Mouse (Mus musculus) embryonic facial prominence, embryonic 11.5 days (tissue): Measurements from ENCODE around the gene Sult1a1. TPM values are rescaled to one million over a fixed set of nuclear protein-coding genes. Genes with fewer than 3 reads are reported as not detected.
A peak's percentile ranks its signal among the peaks of the same experiment; 100 is the strongest.
"Not testable (repeated sequence)": the region's sequence is repeated elsewhere in the genome, so short reads cannot be mapped to it uniquely, and the experiment has no call there.

Experiments used
- ATAC-seq: fragments of 200-750 bp; cut with Nextera tagmentation; replicated peaks from 2 replicates; pipeline ENCODE4 v1.8.0; 2017; ENCODE audit warnings: low read depth; ENCODE audit not compliant: insufficient number of reproducible peaks, low FRiP score, low TSS enrichment
- DNase-seq: peaks from one replicate; pipeline ENCODE4 v3.0.0-alpha.2; 2015; ENCODE audit warnings: low spot score
- H3K27ac ChIP-seq: fragments of 300-500 bp; sonication (generic); replicated peaks from 2 replicates; pipeline ENCODE4 v1.5.1; 2014; ENCODE audit warnings: mild to moderate bottlenecking, low read depth, low read length, control low read depth
- H3K27me3 ChIP-seq: fragments of 300-500 bp; sonication (generic); 2 replicates; pipeline ENCODE4 v1.6.1; 2014; ENCODE audit warnings: mild to moderate bottlenecking, low read length, moderate library complexity, mixed read lengths; ENCODE audit not compliant: control insufficient read depth, insufficient read depth
- H3K36me3 ChIP-seq: fragments of 300-500 bp; sonication (generic); replicated peaks from 2 replicates; pipeline ENCODE4 v1.6.1; 2014; ENCODE audit warnings: low read depth, mild to moderate bottlenecking, low read length, moderate library complexity, mixed read lengths; ENCODE audit not compliant: control insufficient read depth, insufficient read depth
- H3K4me1 ChIP-seq: fragments of 300-500 bp; sonication (generic); 2 replicates; pipeline ENCODE4 v1.6.1; 2014; ENCODE audit warnings: low read length, mixed read lengths; ENCODE audit not compliant: control insufficient read depth, insufficient read depth
- H3K4me2 ChIP-seq: fragments of 300-500 bp; sonication (generic); 2 replicates; pipeline ENCODE4 v1.6.1; 2014; ENCODE audit warnings: low read depth, mild to moderate bottlenecking, control low read depth, low read length, moderate library complexity
- H3K4me3 ChIP-seq: fragments of 300-500 bp; sonication (generic); 2 replicates; pipeline ENCODE4 v1.5.1; 2014; ENCODE audit warnings: low read depth, low read length, control low read depth
- H3K9ac ChIP-seq: fragments of 300-500 bp; sonication (generic); replicated peaks from 2 replicates; pipeline ENCODE4 v1.6.1; 2014; ENCODE audit warnings: mild to moderate bottlenecking, control low read depth, low read length
- H3K9me3 ChIP-seq: fragments of 300-500 bp; sonication (generic); replicated peaks from 2 replicates; pipeline ENCODE4 v1.6.1; 2016; ENCODE audit warnings: mild to moderate bottlenecking, low read length, inconsistent platforms, mixed read lengths; ENCODE audit not compliant: control insufficient read depth
- WGBS: fragments of 180-500 bp; shearing (Covaris S2); extraction: QIAGEN DNeasy Blood & Tissue Kit; methylation state at CpG from one replicate; pipeline ENCODE4 v1.1.7; 2014; 5-methylcytosine and 5-hydroxymethylcytosine counted together
- polyA plus RNA-seq: library from polyadenylated mRNA; unstranded; fragments of >200 nt; fragmentation: Nextera tagmentation; extraction: Ambion mirVana; gene quantifications from 2 replicates; pipeline ENCODE4 v1.2.1, GENCODE M21; 2014

Sult1a1 gene
- polyA plus RNA-seq, 1 experiment from 2014 or later = 0.15 TPM

DNA sequence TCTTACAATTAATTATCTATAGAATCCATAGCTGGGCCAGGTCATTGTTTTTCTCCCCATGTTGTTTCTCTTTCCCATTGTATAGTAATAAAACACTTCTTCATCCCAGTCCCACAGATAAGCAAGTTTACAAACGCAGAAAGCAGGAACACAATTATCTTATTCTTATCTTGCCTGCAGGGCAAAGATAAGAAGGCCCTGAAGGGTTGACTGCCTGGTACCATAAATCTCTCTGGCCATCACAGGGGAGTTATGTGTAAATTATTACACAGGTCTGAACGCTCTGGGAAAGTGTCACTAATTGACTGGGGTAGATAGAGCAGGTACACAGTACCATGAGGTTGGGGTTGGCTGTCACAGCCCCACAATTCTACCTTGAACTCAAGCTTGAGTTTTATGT lies 25.4 kb downstream of the Sult1a1 start:
- Histone ChIP-seq H3K9me3 (no peaks in the 10 kb centered on the region), H3K9ac (no peak overlapping the region), H3K27ac (no peak overlapping the region), H3K27me3 (no peaks in the 10 kb centered on the region), H3K4me3 (no peak overlapping the region), H3K4me1 (no peaks in the 10 kb centered on the region), H3K4me2 (no peak overlapping the region), H3K36me3 (no peaks in the 10 kb centered on the region)
- 88% methylated on average over 2 of the region's 2 CpGs for WGBS
- ATAC-seq = no peak
- DNase-seq = no peak

DNA sequence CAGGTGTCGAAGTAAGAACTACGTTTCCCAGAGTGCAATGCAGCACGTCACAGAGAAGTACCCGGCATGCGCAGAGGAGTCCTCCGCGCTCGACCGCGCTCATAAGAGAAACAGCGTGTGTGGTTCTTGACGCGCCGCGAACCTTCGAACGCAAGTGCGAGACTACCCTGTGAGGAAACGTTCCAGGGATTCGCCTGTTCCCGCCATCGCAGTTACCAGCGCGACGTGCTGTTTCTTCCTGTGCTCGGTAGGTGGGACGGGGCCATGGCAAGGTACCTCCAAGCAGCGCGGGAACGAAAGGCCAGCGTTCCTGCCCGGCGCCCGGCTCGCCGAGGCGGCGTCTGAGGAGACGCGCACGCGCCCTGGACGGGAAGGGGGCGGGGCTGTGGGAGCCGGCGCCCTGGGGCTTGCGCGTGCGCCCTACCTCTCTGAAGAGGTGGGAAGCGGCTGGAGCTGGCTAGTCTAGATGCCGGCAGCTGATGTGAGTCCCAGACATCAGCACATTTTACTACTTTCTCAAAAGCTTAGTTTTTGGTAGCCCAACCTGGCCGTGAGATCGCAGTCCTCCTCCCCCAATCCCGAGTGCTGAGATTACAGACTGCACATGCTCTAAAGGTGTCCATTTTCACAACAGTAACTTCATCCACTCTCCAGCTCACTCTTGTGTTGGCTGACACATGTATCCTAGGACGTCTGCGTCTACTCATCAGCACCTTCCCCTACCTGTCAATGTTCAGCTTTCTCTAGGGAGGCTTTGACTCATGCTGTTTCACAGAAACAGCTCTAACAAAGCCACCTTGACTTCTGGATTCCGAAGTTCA lies 26.8 kb downstream of the Sult1a1 start, which contains the start of gene Sgf29:
TSS of gene Sgf29 (plus strand) at position 79 of the 821 bp plus-strand sequence.
- H3K4me2 ChIP-seq = peak within 1 kb of the TSS; percentile 49
- H3K9ac ChIP-seq = peak within 1 kb of the TSS; percentile 81
- H3K36me3 ChIP-seq = no peaks in the 10 kb centered on the region
- no peaks in the 10 kb centered on the region for H3K9me3 ChIP-seq
- H3K4me3 ChIP-seq = peak within 1 kb of the TSS; percentile 63
- peak; percentile 95 for ATAC-seq
- WGBS = 1% methylated on average over 57 of the region's 57 CpGs
- peak; percentile 95 for DNase-seq
- H3K27me3 ChIP-seq = no peaks in the 10 kb centered on the region
- H3K4me1 ChIP-seq = no peaks in the 10 kb centered on the region
- H3K27ac ChIP-seq = peak within 1 kb of the TSS; percentile 80

DNA sequence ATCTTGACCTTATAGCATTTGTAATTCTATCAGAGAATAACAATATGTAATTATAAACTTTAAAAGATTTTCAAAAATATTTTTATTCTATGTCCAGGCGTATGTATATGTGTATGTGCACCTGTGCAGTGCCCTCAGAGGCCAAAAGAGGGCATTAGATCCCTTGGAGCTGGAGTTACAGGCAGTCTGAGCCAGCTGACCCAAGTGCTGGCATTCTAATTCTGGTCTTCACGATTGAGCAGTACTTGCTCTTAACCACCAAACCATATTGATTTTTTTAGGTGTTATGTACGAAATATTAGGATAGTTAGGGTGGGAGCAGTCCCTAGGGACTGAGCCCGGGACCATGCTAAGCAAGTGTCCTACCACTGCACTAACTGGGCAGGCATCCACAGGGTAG lies 27.7 kb downstream of the Sult1a1 start:
- DNase-seq (no peak), ATAC-seq (no peak)
- H3K27ac ChIP-seq = no peak overlapping the region
- 81% methylated on average over 4 of the region's 4 CpGs for WGBS
- no peak overlapping the region for H3K4me2 ChIP-seq
- no peak overlapping the region for H3K9ac ChIP-seq
- H3K4me3 ChIP-seq = 0 out of 2 replicates have a peak overlapping the region, but pooled peaks have one; percentile 63
- no peaks in the 10 kb centered on the region for H3K9me3 ChIP-seq
- H3K4me1 ChIP-seq = no peaks in the 10 kb centered on the region
- no peaks in the 10 kb centered on the region for H3K36me3 ChIP-seq
- no peaks in the 10 kb centered on the region for H3K27me3 ChIP-seq

GRCm38 (mm10) chr7:126645708-126646107 lies 30.5 kb downstream of the Sult1a1 start:
- 34% methylated on average over 5 of the region's 5 CpGs for WGBS
- no peak overlapping the region for H3K4me3 ChIP-seq
- DNase-seq (no peak), ATAC-seq (no peak)
- H3K9ac ChIP-seq = no peak overlapping the region
- H3K36me3 ChIP-seq = no peaks in the 10 kb centered on the region
- no peaks in the 10 kb centered on the region for H3K4me1 ChIP-seq
- H3K4me2 ChIP-seq = no peak overlapping the region
- no peaks in the 10 kb centered on the region for H3K27me3 ChIP-seq
- H3K9me3 ChIP-seq = no peaks in the 10 kb centered on the region
- no peak overlapping the region for H3K27ac ChIP-seq

GRCm38 (mm10) chr7:126644914-126645313 lies 31.3 kb downstream of the Sult1a1 start:
- Histone ChIP-seq H3K4me2 (no peak overlapping the region), H3K4me1 (no peaks in the 10 kb centered on the region), H3K27ac (no peak overlapping the region), H3K36me3 (no peaks in the 10 kb centered on the region), H3K4me3 (no peak overlapping the region), H3K27me3 (no peaks in the 10 kb centered on the region), H3K9me3 (no peaks in the 10 kb centered on the region), H3K9ac (no peak overlapping the region)
- ATAC-seq (no peak), DNase-seq (no peak)

- Histone ChIP-seq H3K4me3 (no peak overlapping the region), H3K9me3 (no peaks in the 10 kb centered on the region), H3K27ac (no peak overlapping the region), H3K4me1 (no peaks in the 10 kb centered on the region), H3K36me3 (no peaks in the 10 kb centered on the region), H3K27me3 (no peaks in the 10 kb centered on the region), H3K9ac (no peak overlapping the region), H3K4me2 (no peak overlapping the region)
- DNase-seq = no peak
- whole genome bisulfite sequencing = 63% methylated on average over 3 of the region's 3 CpGs
- ATAC-seq = no peak
These were observed 31.9 kb downstream of the Sult1a1 start for GRCm38 (mm10) chr7:126644345-126644744.

- WGBS = 54% methylated on average over 3 of the region's 3 CpGs
- H3K36me3 ChIP-seq, H3K27ac ChIP-seq, H3K9me3 ChIP-seq, H3K4me1 ChIP-seq, H3K4me3 ChIP-seq, H3K4me2 ChIP-seq, ATAC-seq, H3K27me3 ChIP-seq, H3K9ac ChIP-seq: not testable (repeated sequence)
- peak; percentile 49 for DNase-seq
These were observed 33.0 kb downstream of the Sult1a1 start for GRCm38 (mm10) chr7:126643244-126643617.

DNA sequence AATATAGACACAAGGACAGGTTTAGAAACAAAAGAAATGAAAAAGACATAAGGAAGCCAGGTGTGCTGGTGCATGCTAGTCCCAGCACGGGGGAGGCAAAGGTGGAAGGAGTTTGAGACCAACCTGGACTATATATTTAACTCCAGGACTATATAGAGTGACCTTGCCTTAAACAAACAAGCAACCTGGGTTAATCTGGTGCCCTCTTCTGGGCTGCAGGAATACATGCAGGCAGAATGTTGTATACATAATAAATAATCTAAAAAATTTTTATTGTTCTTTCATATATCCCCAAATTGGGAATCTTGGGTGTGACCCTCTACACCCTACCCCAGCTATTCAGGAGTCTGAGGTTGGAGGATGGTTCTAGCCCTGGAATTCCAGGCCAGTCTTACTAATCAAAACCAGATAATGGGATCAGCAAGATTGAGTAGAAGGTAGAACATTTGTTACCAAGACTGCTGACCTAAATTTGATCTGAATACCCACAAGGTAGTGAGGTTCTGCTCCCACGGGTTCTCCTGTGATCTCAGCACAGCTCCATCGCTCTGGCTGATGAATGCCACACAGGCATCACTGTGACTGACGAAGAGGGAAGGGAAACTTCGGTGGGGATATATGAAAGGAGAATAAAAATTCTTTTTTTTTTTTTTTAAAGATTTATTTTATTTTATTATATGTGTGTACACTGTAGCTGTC lies 33.5 kb downstream of the Sult1a1 start:
- no peaks in the 10 kb centered on the region for H3K36me3 ChIP-seq
- H3K27ac ChIP-seq = no peak overlapping the region
- WGBS = 73% methylated on average over 5 of the region's 5 CpGs
- no peak overlapping the region for H3K4me3 ChIP-seq
- no peak for DNase-seq
- ATAC-seq = no peak
- no peak overlapping the region for H3K4me2 ChIP-seq
- no peaks in the 10 kb centered on the region for H3K27me3 ChIP-seq
- H3K4me1 ChIP-seq = no peaks in the 10 kb centered on the region
- no peak overlapping the region for H3K9ac ChIP-seq
- no peaks in the 10 kb centered on the region for H3K9me3 ChIP-seq
